Mouse (Mus musculus) liver, postnatal 0 days (tissue): Measurements from ENCODE around the gene Krt71.

Experiments used
- CTCF ChIP-seq: sonication (generic); IDR thresholded peaks from 2 replicates; pipeline ENCODE4 v1.5.1; 2016; ENCODE audit warnings: antibody characterized with exemption, low read depth
- EP300 ChIP-seq: IDR thresholded peaks from 2 replicates; pipeline ENCODE4 v1.6.1; 2016; ENCODE audit warnings: antibody characterized with exemption, low read depth, mild to moderate bottlenecking

GRCm38 (mm10) chr15:101714356-101714755 is 28.6 kb downstream of the Krt71 start:
- TF ChIP-seq EP300 (no peak), CTCF (no peak)
